Mouse (Mus musculus): Measurements from ENCODE around the gene Cacna1c.

GRCm38 (mm10) chr6:119224451-119225195 lies 28.4 kb upstream of the Cacna1c start:
- TF ChIP-seq CTCF (IDR thresholded peaks at IDR 0.05) (no peak), EP300 (IDR thresholded peaks at IDR 0.05) (no peak)

Data from lung, postnatal 0 days (tissue).